Mouse (Mus musculus) small intestine, adult 2 months (tissue): ENCODE results near the gene Klhl22.

Source experiments
- CTCF ChIP-seq: fragments of 200-500 bp; IDR thresholded peaks from 2 replicates; pipeline ENCODE4 v1.5.1; 2012; ENCODE audit warnings: low read depth, mild to moderate bottlenecking, control low read depth, inconsistent platforms, low read length, moderate library complexity, mixed read lengths; ENCODE audit not compliant: insufficient replicate concordance, insufficient read length; ENCODE audit errors: extremely low read depth
- POLR2A ChIP-seq: fragments of 200-500 bp; IDR thresholded peaks from 2 replicates; pipeline ENCODE4 v1.6.1; 2012; ENCODE audit warnings: low read depth, mild to moderate bottlenecking, control low read depth, inconsistent platforms, low read length, moderate library complexity

GRCm38 (mm10) chr16:17803675-17804448 is 44.4 kb downstream of the Klhl22 start:
- TF ChIP-seq CTCF: no peak
- no peak for TF ChIP-seq POLR2A
